Mouse (Mus musculus): ENCODE data around the gene Rap1gap2. TPM values are rescaled to one million over a fixed set of nuclear protein-coding genes. Genes with fewer than 3 reads are reported as not detected.
A peak's percentile ranks its signal among the peaks of the same experiment; 100 is the strongest.

Rap1gap2 gene
- 13.1 and 21.2 TPM in 2 replicates for polyA plus RNA-seq (2015; fragmentation: Nextera tagmentation; extraction: Ambion mirVana)

GRCm38 (mm10) chr11:74610545-74611176, at the start of gene Rap1gap2:
Gene Rap1gap2 (minus strand): TSS chr11:74610915.
- H3K9ac ChIP-seq, result no peak within 1 kb of the TSS
- 2% methylated on average over 50 of the region's 50 CpGs for WGBS
- H3K27me3 ChIP-seq (replicated peaks), result peaks cover 31% of the 10 kb centered on the region

DNA sequence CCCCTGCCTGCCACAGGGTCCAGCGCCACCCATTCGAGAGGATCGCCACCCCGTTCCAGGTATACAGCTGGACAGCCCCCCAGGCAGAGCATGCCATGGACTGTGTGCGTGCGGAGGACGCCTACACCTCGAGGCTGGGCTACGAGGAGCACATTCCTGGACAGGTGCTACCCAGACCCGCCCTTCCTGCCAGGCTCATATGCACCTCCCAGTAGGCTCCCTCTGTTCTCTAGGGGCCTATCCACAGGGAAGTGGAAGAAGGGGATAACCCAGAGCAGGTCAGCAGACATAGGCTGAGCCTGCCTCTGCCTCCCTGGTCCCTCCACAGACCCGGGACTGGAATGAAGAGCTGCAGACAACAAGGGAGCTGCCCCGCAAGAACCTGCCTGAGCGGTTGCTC, 49.6 kb upstream of the Rap1gap2 start:
- H3K36me3 ChIP-seq, result peaks cover 65% of the 10 kb centered on the region
- no peaks in the 10 kb centered on the region for H3K9me3 ChIP-seq
- ATAC-seq (ENCODE audit: insufficient read depth, low FRiP score, low read depth), result no peak
- H3K4me1 ChIP-seq, result no peaks in the 10 kb centered on the region
- H3K9ac ChIP-seq, result no peak overlapping the region
- no peak overlapping the region for H3K4me2 ChIP-seq
- 92% methylated on average over 13 of the region's 13 CpGs for WGBS
- no peaks in the 10 kb centered on the region for H3K27me3 ChIP-seq (replicated peaks)
- no peak overlapping the region for H3K4me3 ChIP-seq (replicated peaks)
- no peak overlapping the region for H3K27ac ChIP-seq

More at GRCm38 (mm10) chr11:74610545-74611176, at the start of gene Rap1gap2:
- peak; percentile 35; the same call in 1 of the 2 replicates for ATAC-seq (ENCODE audit: insufficient read depth, low FRiP score, low read depth)
- H3K27ac ChIP-seq, result no peak within 1 kb of the TSS
- peaks cover 8% of the 10 kb centered on the region; the same call in 1 of the 2 replicates for H3K4me1 ChIP-seq
- H3K9me3 ChIP-seq, result no peaks in the 10 kb centered on the region
- H3K4me2 ChIP-seq, result peak within 1 kb of the TSS; percentile 67
- no peaks in the 10 kb centered on the region for H3K36me3 ChIP-seq
- peak within 1 kb of the TSS; percentile 37 for H3K4me3 ChIP-seq (replicated peaks)

- Histone ChIP-seq H3K4me2 (no peak overlapping the region), H3K4me1 (peaks cover 24% of the 10 kb centered on the region), H3K4me3 (replicated peaks) (no peak overlapping the region), H3K9me3 (no peaks in the 10 kb centered on the region), H3K27me3 (replicated peaks) (no peaks in the 10 kb centered on the region), H3K27ac (no peak overlapping the region), H3K9ac (no peak overlapping the region), H3K36me3 (peaks cover 27% of the 10 kb centered on the region)
- 76% methylated on average over 3 of the region's 3 CpGs for WGBS
- ATAC-seq (ENCODE audit: insufficient read depth, low FRiP score, low read depth), result no peak
Measured at GRCm38 (mm10) chr11:74655941-74656340, 45.2 kb upstream of the Rap1gap2 start.

DNA sequence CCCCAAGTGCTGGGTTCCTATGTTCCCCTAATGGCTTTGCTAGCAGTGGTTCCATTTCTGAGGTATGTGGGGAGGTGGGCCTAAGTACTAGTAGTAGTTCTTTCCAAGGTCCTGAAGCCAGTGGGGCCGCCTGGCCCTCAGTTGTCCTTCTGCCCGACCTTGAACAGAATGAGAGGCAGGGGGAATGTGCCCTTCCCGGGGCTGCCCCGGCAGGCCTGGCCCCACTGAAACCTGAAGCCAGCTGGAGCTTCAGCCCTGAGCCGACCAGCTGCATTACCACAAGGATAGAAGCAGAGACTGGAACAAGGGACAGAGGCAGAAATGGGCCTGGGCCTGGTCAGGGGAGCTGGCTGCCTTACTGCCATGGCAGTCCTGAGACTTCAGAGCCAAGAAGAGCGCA, 42.7 kb upstream of the Rap1gap2 start:
- no peak overlapping the region for H3K4me2 ChIP-seq
- ATAC-seq (ENCODE audit: insufficient read depth, low FRiP score, low read depth), result no peak
- 52% methylated on average over 6 of the region's 6 CpGs for WGBS

DNA sequence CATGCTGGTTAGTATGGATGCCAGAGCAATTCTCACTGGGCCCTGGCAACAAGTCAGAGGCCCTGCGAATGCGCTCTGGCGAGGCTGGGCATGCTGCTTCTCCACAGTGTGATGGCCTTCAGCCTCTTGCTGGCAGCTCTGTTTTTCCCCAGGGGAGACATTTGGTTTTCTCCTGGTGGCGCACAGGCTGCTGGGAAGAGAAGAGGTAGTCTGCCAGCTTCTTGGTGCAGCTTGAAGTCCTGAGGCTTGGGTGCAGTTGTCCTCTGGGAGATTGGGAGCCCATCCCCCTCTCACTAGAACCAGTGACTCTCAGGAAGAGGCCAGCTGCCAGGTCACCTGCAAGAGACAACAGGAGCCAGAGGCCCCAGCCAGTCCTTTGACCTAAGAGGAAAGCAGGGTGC, 42.1 kb upstream of the Rap1gap2 start:
- Histone ChIP-seq H3K4me2 (no peak overlapping the region), H3K27me3 (replicated peaks) (no peaks in the 10 kb centered on the region), H3K4me1 (peaks cover 33% of the 10 kb centered on the region), H3K36me3 (peaks cover 9% of the 10 kb centered on the region), H3K4me3 (replicated peaks) (no peak overlapping the region), H3K9ac (no peak overlapping the region), H3K9me3 (no peaks in the 10 kb centered on the region), H3K27ac (no peak overlapping the region; the same call in 1 of the 2 replicates)
- 83% methylated on average over 4 of the region's 4 CpGs for WGBS
- ATAC-seq (ENCODE audit: insufficient read depth, low FRiP score, low read depth), result no peak

More for the DNA sequence above, 42.7 kb upstream of the Rap1gap2 start:
- peaks cover 33% of the 10 kb centered on the region for H3K4me1 ChIP-seq
- H3K36me3 ChIP-seq, result peaks cover 12% of the 10 kb centered on the region
- no peak overlapping the region for H3K9ac ChIP-seq
- H3K4me3 ChIP-seq (replicated peaks), result no peak overlapping the region
- no peak overlapping the region for H3K27ac ChIP-seq
- no peaks in the 10 kb centered on the region for H3K27me3 ChIP-seq (replicated peaks)
- H3K9me3 ChIP-seq, result no peaks in the 10 kb centered on the region

DNA sequence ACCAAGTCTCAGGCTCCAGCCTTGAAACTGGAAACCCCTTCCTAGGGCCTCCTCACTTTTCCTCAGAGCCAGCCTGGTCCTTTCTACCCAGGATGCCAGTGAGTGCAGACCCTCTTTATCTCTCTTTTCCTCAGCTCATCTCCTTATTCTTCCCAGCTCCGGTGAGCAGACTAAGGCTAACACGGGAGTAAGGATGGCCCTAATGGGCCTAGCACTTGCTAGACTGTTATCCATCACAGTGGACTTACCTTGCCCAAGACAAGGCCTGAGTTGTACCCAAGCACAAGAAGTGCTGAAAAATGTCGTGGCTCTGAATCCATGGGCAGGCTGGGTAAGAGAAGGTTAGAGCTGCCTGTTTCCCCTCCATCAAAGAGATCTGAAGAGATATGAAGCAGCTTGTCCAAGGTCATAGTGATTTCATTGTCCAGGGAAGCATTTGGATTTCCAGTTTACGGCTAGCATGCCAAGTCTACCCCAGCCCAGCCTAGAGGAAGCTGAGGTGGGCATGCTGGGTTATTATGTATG, 39.9 kb upstream of the Rap1gap2 start:
- Histone ChIP-seq H3K9me3 (no peaks in the 10 kb centered on the region), H3K4me3 (replicated peaks) (peak overlapping the region; percentile 99), H3K36me3 (no peaks in the 10 kb centered on the region), H3K27ac (peak overlapping the region; percentile 82; the same call in 1 of the 2 replicates), H3K4me1 (peaks cover 33% of the 10 kb centered on the region), H3K27me3 (replicated peaks) (no peaks in the 10 kb centered on the region), H3K4me2 (peak overlapping the region; percentile 85), H3K9ac (no peak overlapping the region)
- ATAC-seq (ENCODE audit: insufficient read depth, low FRiP score, low read depth), result no peak
- WGBS, result 40% methylated on average over 4 of the region's 4 CpGs

DNA sequence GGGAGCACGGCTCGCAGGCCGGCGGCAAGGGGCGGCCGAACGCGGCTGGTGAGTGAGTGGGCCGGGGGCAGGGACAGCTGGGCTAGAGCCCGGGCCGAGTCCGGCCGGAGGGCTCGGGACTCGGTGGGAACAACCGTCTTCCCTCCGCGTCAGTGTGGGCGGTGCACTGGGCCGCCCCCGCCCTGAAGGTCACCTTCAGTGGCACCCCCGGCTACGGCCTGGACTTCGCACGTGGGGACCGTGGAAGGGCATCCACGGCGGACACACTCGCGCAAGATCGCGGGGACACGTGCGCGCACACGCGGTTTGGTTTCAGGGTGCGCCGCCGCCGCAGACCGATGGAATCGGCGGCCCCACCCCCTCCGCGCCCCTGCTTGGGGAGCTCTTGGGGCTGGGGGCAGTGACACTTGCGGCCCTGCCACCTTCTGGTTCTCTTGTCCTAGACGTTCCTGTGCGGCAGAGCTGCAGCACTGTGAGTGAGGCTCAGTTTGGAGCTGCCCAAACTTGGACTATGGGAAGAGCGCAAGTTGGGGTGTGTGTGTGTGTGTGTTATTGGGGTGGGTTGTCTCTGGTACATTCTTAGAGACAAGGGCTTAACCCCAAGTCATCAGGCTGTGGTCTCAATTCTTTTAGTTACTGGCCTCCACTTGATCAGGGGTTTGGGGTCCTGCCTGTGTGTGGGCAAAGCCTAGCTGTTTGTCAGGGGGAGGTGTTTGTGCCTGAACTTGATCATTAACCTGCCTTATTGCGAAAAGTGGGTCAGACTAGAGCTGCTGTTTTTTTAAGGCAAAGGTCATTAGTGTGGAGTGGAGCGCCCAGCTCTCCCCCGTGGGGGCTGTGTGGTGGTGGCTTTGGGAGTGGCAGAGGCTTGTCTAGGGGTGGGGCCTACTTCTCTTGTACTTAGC, 39.2 kb upstream of the Rap1gap2 start:
- Histone ChIP-seq H3K4me2 (peak overlapping the region; percentile 85), H3K4me3 (replicated peaks) (peak overlapping the region; percentile 99), H3K27ac (peak overlapping the region; percentile 82), H3K36me3 (no peaks in the 10 kb centered on the region), H3K4me1 (peaks cover 33% of the 10 kb centered on the region), H3K9me3 (no peaks in the 10 kb centered on the region), H3K9ac (peak overlapping the region; percentile 89), H3K27me3 (replicated peaks) (no peaks in the 10 kb centered on the region)
- WGBS, result 1% methylated on average over 52 of the region's 53 CpGs
- ATAC-seq (ENCODE audit: insufficient read depth, low FRiP score, low read depth), result peak; percentile 45

DNA sequence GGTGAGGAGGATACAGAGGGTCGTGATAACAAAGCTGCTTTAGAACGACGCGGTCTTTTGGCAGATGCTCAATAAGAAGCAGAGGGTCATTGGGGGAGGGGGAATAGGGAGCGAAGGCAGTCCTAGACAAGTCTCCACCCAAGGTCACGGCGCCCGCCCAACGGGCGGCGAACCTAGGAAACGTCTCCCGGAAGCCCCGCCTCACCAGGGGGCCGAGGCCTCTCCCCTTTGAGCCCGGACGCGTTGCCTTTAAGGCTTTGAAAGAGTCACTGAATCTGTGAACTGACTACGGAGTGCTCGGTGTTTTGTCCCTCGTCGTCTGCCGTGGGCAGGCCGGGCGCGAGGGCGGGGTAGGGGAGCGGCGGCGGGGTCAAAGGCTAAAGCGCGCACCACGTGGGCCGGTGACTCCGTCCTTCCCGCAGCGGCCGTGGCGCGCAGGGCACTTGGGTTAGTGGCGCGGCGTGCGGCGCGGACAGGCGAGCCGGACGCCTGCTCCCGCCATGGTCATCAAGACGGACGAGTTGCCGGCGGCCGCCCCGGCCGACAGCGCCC, 38.5 kb upstream of the Rap1gap2 start, which contains the start of gene Cluh:
Gene Cluh (plus strand): TSS at position 401 of the 552 bp plus-strand sequence.
- peak; percentile 91 for ATAC-seq (ENCODE audit: insufficient read depth, low FRiP score, low read depth)
- Histone ChIP-seq H3K4me3 (replicated peaks) (peak within 1 kb of the TSS; percentile 99), H3K4me2 (peak within 1 kb of the TSS; percentile 85), H3K27ac (peak within 1 kb of the TSS; percentile 82), H3K36me3 (no peaks in the 10 kb centered on the region), H3K27me3 (replicated peaks) (no peaks in the 10 kb centered on the region), H3K9me3 (no peaks in the 10 kb centered on the region), H3K9ac (peak within 1 kb of the TSS; percentile 89), H3K4me1 (peaks cover 33% of the 10 kb centered on the region)
- under 1% methylated on average over 58 of the region's 58 CpGs for WGBS

- Histone ChIP-seq H3K4me3 (replicated peaks) (peak overlapping the region; percentile 99), H3K27ac (peak overlapping the region; percentile 82), H3K9me3 (no peaks in the 10 kb centered on the region), H3K4me2 (peak overlapping the region; percentile 85), H3K36me3 (no peaks in the 10 kb centered on the region), H3K9ac (no peak overlapping the region; the same call in 1 of the 2 replicates), H3K4me1 (peaks cover 33% of the 10 kb centered on the region), H3K27me3 (replicated peaks) (no peaks in the 10 kb centered on the region)
- WGBS, result 4% methylated on average over 1 of the region's 1 CpGs
- peak; percentile 16; the same call in 1 of the 2 replicates for ATAC-seq (ENCODE audit: insufficient read depth, low FRiP score, low read depth)
Measured at GRCm38 (mm10) chr11:74648676-74649075, 38.0 kb upstream of the Rap1gap2 start.

DNA sequence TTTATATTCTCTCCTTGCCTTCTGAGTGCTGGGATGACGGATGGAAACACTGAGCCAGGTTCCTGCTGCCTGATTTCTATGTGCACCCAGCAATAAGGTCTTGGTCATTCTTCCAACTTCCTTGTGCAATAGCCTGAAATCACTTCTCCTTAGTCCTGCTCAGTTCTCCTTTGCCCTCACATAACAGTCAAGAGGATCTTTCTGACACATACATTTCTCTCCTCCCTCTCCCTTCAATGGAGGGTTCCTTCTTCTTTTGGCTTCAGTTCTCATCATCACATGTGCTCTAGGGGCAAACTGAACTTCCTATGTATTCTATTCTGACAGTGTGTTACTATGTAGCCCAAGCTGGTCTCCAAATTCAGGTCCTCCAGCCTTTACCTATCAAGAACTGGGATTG, 37.3 kb upstream of the Rap1gap2 start:
- H3K9me3 ChIP-seq, result no peaks in the 10 kb centered on the region

GRCm38 (mm10) chr11:74639628-74640027, 28.9 kb upstream of the Rap1gap2 start:
- no peak overlapping the region for H3K9ac ChIP-seq
- no peak for ATAC-seq (ENCODE audit: insufficient read depth, low FRiP score, low read depth)
- H3K27ac ChIP-seq, result peak overlapping the region; percentile 94

More for the DNA sequence above, 37.3 kb upstream of the Rap1gap2 start:
- Histone ChIP-seq H3K4me1 (peaks cover 25% of the 10 kb centered on the region), H3K36me3 (no peaks in the 10 kb centered on the region), H3K4me2 (no peak overlapping the region), H3K27ac (peak overlapping the region; percentile 82; the same call in 1 of the 2 replicates), H3K9ac (no peak overlapping the region), H3K27me3 (replicated peaks) (no peaks in the 10 kb centered on the region), H3K4me3 (replicated peaks) (no peak overlapping the region)
- no peak for ATAC-seq (ENCODE audit: insufficient read depth, low FRiP score, low read depth)
- 100% methylated on average over 1 of the region's 1 CpGs for WGBS

More at GRCm38 (mm10) chr11:74639628-74640027, 28.9 kb upstream of the Rap1gap2 start:
- Histone ChIP-seq H3K36me3 (no peaks in the 10 kb centered on the region), H3K9me3 (no peaks in the 10 kb centered on the region), H3K4me1 (peaks cover 18% of the 10 kb centered on the region), H3K27me3 (replicated peaks) (0 out of 2 replicates have a peak, but pooled peaks cover 7% of the 10 kb centered on the region), H3K4me2 (0 out of 2 replicates have a peak overlapping the region, but pooled peaks have one; percentile 88), H3K4me3 (replicated peaks) (no peak overlapping the region)
- 50% methylated on average over 1 of the region's 1 CpGs for WGBS
